Mouse (Mus musculus) hindbrain, postnatal 0 days (tissue): Measurements from ENCODE around the gene Hook2. TPM values are rescaled to one million over a fixed set of nuclear protein-coding genes. Genes with fewer than 3 reads are reported as not detected.

Source experiments
- ATAC-seq: fragments of 200-750 bp; cut with Nextera tagmentation; 2 replicates; pipeline ENCODE4 v1.8.0; 2017; ENCODE audit warnings: mild to moderate bottlenecking, moderate TSS enrichment, moderate library complexity
- DNase-seq: peaks from one replicate; pipeline ENCODE4 v3.0.0-alpha.2; 2015; ENCODE audit warnings: low spot score
- H3K27ac ChIP-seq: fragments of 300-500 bp; sonication (generic); 2 replicates; pipeline ENCODE4 v1.5.1; 2014; ENCODE audit warnings: mild to moderate bottlenecking
- H3K27me3 ChIP-seq: fragments of 300-500 bp; sonication (generic); 2 replicates; pipeline ENCODE4 v1.6.1; 2014; ENCODE audit warnings: low read length, mixed read lengths; ENCODE audit not compliant: insufficient read depth
- H3K36me3 ChIP-seq: fragments of 300-500 bp; sonication (generic); 2 replicates; pipeline ENCODE4 v1.6.1; 2014; ENCODE audit warnings: low read length, mixed read lengths; ENCODE audit not compliant: insufficient read depth
- H3K4me1 ChIP-seq: fragments of 300-500 bp; sonication (generic); 2 replicates; pipeline ENCODE4 v1.6.1; 2014; ENCODE audit warnings: antibody characterized with exemption, low read length, mixed read lengths; ENCODE audit not compliant: insufficient read depth
- H3K4me2 ChIP-seq: fragments of 300-500 bp; sonication (generic); 2 replicates; pipeline ENCODE4 v1.6.1; 2014; ENCODE audit warnings: low read depth, mild to moderate bottlenecking, low read length, moderate library complexity, mixed read lengths
- H3K4me3 ChIP-seq: fragments of 300-500 bp; sonication (generic); 2 replicates; pipeline ENCODE4 v1.5.1; 2014; ENCODE audit warnings: low read length
- H3K9ac ChIP-seq: fragments of 300-500 bp; sonication (generic); replicated peaks from 2 replicates; pipeline ENCODE4 v1.6.1; 2014; ENCODE audit warnings: mild to moderate bottlenecking, low read length, moderate library complexity, mixed read lengths
- H3K9me3 ChIP-seq: fragments of 300-500 bp; sonication (generic); 2 replicates; pipeline ENCODE4 v1.6.1; 2016; ENCODE audit warnings: low read length, mixed read lengths
- CTCF ChIP-seq: IDR thresholded peaks from 2 replicates; pipeline ENCODE4 v1.5.1; 2016; ENCODE audit warnings: antibody characterized with exemption, control low read depth, low read depth
- WGBS: fragments of 180-500 bp; shearing (Covaris S2); extraction: QIAGEN DNeasy Blood & Tissue Kit; methylation state at CpG from one replicate; pipeline ENCODE4 v1.1.7; 2014; 5-methylcytosine and 5-hydroxymethylcytosine counted together
- polyA plus RNA-seq: library from polyadenylated mRNA; unstranded; fragments of >200 nt; fragmentation: Nextera tagmentation; extraction: Ambion mirVana; gene quantifications from 2 replicates; pipeline ENCODE4 v1.2.1, GENCODE M21; 2015
- total RNA-seq: library from RNA; depleted of rRNA; stranded (reverse); fragments of >200 nt; gene quantifications from 2 replicates; pipeline ENCODE4 v1.2.3, GENCODE M21; 2014

The Hook2 gene
- total and polyA plus RNA-seq, 2 experiments from 2014 or later = 18.9 to 29.7 TPM

- DNase-seq (no peak), ATAC-seq (no peak)
- Histone ChIP-seq H3K27me3 (no peaks in the 10 kb centered on the region), H3K36me3 (no peaks in the 10 kb centered on the region), H3K4me3 (no peak overlapping the region), H3K9ac (no peak overlapping the region), H3K27ac (no peak overlapping the region), H3K4me1 (peaks cover 16% of the 10 kb centered on the region), H3K4me2 (no peak overlapping the region), H3K9me3 (no peaks in the 10 kb centered on the region)
- TF ChIP-seq CTCF = no peak
- WGBS = 71% methylated on average over 2 of the region's 2 CpGs
Observed at GRCm38 (mm10) chr8:84987903-84988302, 2.5 kb upstream of the Hook2 start.

GRCm38 (mm10) chr8:84989311-84989731, 1.1 kb upstream of the Hook2 start:
- Histone ChIP-seq H3K27ac (no peak overlapping the region), H3K4me3 (peak overlapping the region; percentile 61; the same call in 1 of the 2 replicates), H3K4me2 (peak overlapping the region; percentile 84), H3K9me3 (no peaks in the 10 kb centered on the region), H3K9ac (no peak overlapping the region; the same call in 1 of the 2 replicates), H3K36me3 (no peaks in the 10 kb centered on the region), H3K4me1 (peaks cover 16% of the 10 kb centered on the region), H3K27me3 (no peaks in the 10 kb centered on the region)
- no peak for ATAC-seq
- no peak for DNase-seq
- WGBS = 16% methylated on average over 15 of the region's 15 CpGs
- TF ChIP-seq CTCF = no peak

- no peaks in the 10 kb centered on the region for H3K36me3 ChIP-seq
- no peaks in the 10 kb centered on the region for H3K27me3 ChIP-seq
- H3K27ac ChIP-seq = peak overlapping the region; percentile 76
- H3K9ac ChIP-seq = peak overlapping the region; percentile 78
- H3K4me3 ChIP-seq = peak overlapping the region; percentile 61
- ATAC-seq = peak; percentile 31
- peaks cover 15% of the 10 kb centered on the region for H3K4me1 ChIP-seq
- under 1% methylated on average over 15 of the region's 15 CpGs for whole genome bisulfite sequencing
- no peaks in the 10 kb centered on the region for H3K9me3 ChIP-seq
- peak; percentile 86 for TF ChIP-seq CTCF
- DNase-seq = peak; percentile 93
- H3K4me2 ChIP-seq = peak overlapping the region; percentile 84
Observed at GRCm38 (mm10) chr8:84989810-84990209, 593 bp upstream of the Hook2 start.

- DNase-seq = peak; percentile 74
- peak overlapping the region; percentile 61 for H3K4me3 ChIP-seq
- peak; percentile 59 for ATAC-seq
- H3K9me3 ChIP-seq = no peaks in the 10 kb centered on the region
- H3K27me3 ChIP-seq = no peaks in the 10 kb centered on the region
- H3K4me1 ChIP-seq = 0 out of 2 replicates have a peak, but pooled peaks cover 6% of the 10 kb centered on the region
- H3K27ac ChIP-seq = peak overlapping the region; percentile 76
- no peaks in the 10 kb centered on the region for H3K36me3 ChIP-seq
- peak overlapping the region; percentile 78 for H3K9ac ChIP-seq
- 2% methylated on average over 15 of the region's 15 CpGs for WGBS
- peak overlapping the region; percentile 84 for H3K4me2 ChIP-seq
- TF ChIP-seq CTCF = no peak
Observed at GRCm38 (mm10) chr8:84990836-84991235, 433 bp downstream of the Hook2 start.

GRCm38 (mm10) chr8:84994375-84994774, 4.0 kb downstream of the Hook2 start:
- Histone ChIP-seq H3K27ac (no peak overlapping the region), H3K4me3 (no peak overlapping the region), H3K4me1 (peaks cover 12% of the 10 kb centered on the region; the same call in 1 of the 2 replicates), H3K4me2 (no peak overlapping the region), H3K9me3 (no peaks in the 10 kb centered on the region), H3K36me3 (no peaks in the 10 kb centered on the region), H3K27me3 (no peaks in the 10 kb centered on the region), H3K9ac (no peak overlapping the region)
- WGBS = 96% methylated on average over 9 of the region's 9 CpGs
- DNase-seq (no peak), ATAC-seq (no peak)
- no peak for TF ChIP-seq CTCF

- peak; percentile 53 for DNase-seq
- 0 out of 2 replicates have a peak overlapping the region, but pooled peaks have one; percentile 13 for H3K4me2 ChIP-seq
- H3K27ac ChIP-seq = no peak overlapping the region
- no peaks in the 10 kb centered on the region for H3K27me3 ChIP-seq
- H3K36me3 ChIP-seq = no peaks in the 10 kb centered on the region
- no peak overlapping the region for H3K4me3 ChIP-seq
- no peaks in the 10 kb centered on the region for H3K9me3 ChIP-seq
- H3K4me1 ChIP-seq = peaks cover 12% of the 10 kb centered on the region; the same call in 1 of the 2 replicates
- ATAC-seq = no peak
- WGBS = 28% methylated on average over 25 of the region's 25 CpGs
- H3K9ac ChIP-seq = no peak overlapping the region
- TF ChIP-seq CTCF = no peak
Observed at GRCm38 (mm10) chr8:84995680-84996079, 5.3 kb downstream of the Hook2 start.

- no peak overlapping the region for H3K4me2 ChIP-seq
- no peak for TF ChIP-seq CTCF
- H3K4me3 ChIP-seq = no peak overlapping the region
- no peaks in the 10 kb centered on the region for H3K36me3 ChIP-seq
- no peaks in the 10 kb centered on the region for H3K9me3 ChIP-seq
- ATAC-seq (no peak), DNase-seq (no peak)
- peaks cover 6% of the 10 kb centered on the region; the same call in 1 of the 2 replicates for H3K4me1 ChIP-seq
- H3K27ac ChIP-seq = no peak overlapping the region
- no peaks in the 10 kb centered on the region for H3K27me3 ChIP-seq
- 81% methylated on average over 5 of the region's 5 CpGs for WGBS
- no peak overlapping the region for H3K9ac ChIP-seq
Observed at GRCm38 (mm10) chr8:84996978-84997377, 6.6 kb downstream of the Hook2 start.
